Mouse (Mus musculus) CH12.LX (cell line): ENCODE data around the gene Nle1. TPM values are rescaled to one million over a fixed set of nuclear protein-coding genes. Genes with fewer than 3 reads are reported as not detected.

Experiments
- DNase-seq: peaks from one replicate; pipeline ENCODE4 v3.0.0-alpha.2; 2013; ENCODE audit errors: extremely low read depth
- H3K27ac ChIP-seq: 2 replicates; pipeline ENCODE4 v1.5.1; 2012; ENCODE audit warnings: low read depth, mild to moderate bottlenecking, control low read depth, moderate library complexity; ENCODE audit not compliant: insufficient read depth
- H3K27me3 ChIP-seq: replicated peaks from 2 replicates; pipeline ENCODE3; 2012; ENCODE audit warnings: inconsistent platforms
- H3K36me3 ChIP-seq, 2 experiments: replicated peaks in 1 of 2; 2 replicates each; pipeline versions ENCODE3 to v1.6.1; 2012; ENCODE audit warnings: inconsistent platforms in 1 of 2, low read length in 1 of 2, mild to moderate bottlenecking in 1 of 2, mixed read lengths in 1 of 2, moderate library complexity in 1 of 2; ENCODE audit not compliant: control insufficient read depth in 1 of 2, insufficient read depth in 1 of 2
- H3K4me1 ChIP-seq, 2 experiments: 2 replicates each; pipeline ENCODE4 v1.6.1; 2012; ENCODE audit warnings: inconsistent platforms in 1 of 2, moderate library complexity in 1 of 2; ENCODE audit not compliant: insufficient read depth in 2 of 2, control insufficient read depth in 1 of 2
- H3K4me2 ChIP-seq: 2 replicates; pipeline ENCODE4 v1.6.1; 2012; ENCODE audit warnings: low read depth, mild to moderate bottlenecking, control low read depth; ENCODE audit not compliant: poor library complexity, insufficient read depth, severe bottlenecking
- H3K4me3 ChIP-seq, 3 experiments: fragments of 150-350 bp in 1 of 3; sonication (generic) in 1 of 3; replicated peaks in 1 of 3; 2 replicates each; pipeline versions ENCODE3 to v1.5.1; 2011 to 2012; ENCODE audit warnings: low read depth in 2 of 3, low read length in 2 of 3, mild to moderate bottlenecking in 2 of 3, moderate library complexity in 2 of 3, control low read depth in 1 of 3, improper control_type of control experiment in 1 of 3, inconsistent platforms in 1 of 3, mixed read lengths in 1 of 3; ENCODE audit not compliant: poor library complexity in 1 of 3
- H3K79me2 ChIP-seq: replicated peaks from 2 replicates; pipeline ENCODE4 v1.6.1; 2012; ENCODE audit warnings: mild to moderate bottlenecking, moderate library complexity; ENCODE audit not compliant: control insufficient read depth, poor library complexity, insufficient read depth, severe bottlenecking; ENCODE audit errors: extremely low read depth
- H3K9ac ChIP-seq: 2 replicates; pipeline ENCODE4 v1.6.1; 2012; ENCODE audit warnings: low read depth, mild to moderate bottlenecking, control low read depth, moderate library complexity; ENCODE audit not compliant: insufficient read depth
- H3K9me3 ChIP-seq: replicated peaks from 2 replicates; pipeline ENCODE3; 2012; ENCODE audit warnings: low read length, inconsistent platforms, mixed read lengths
- BHLHE40 ChIP-seq: IDR thresholded peaks from 2 replicates; pipeline ENCODE4 v1.6.1; 2011; ENCODE audit warnings: mild to moderate bottlenecking, low read depth, low read length, improper control_type of control experiment
- CTCF ChIP-seq, 2 experiments: IDR thresholded peaks in 1 of 2; conservative IDR thresholded peaks in 1 of 2; 2 replicates each; pipeline ENCODE4 v1.5.1; 2011 to 2012; ENCODE audit warnings: low read depth in 2 of 2, low read length in 2 of 2, improper control_type of control experiment in 1 of 2, inconsistent platforms in 1 of 2, mild to moderate bottlenecking in 1 of 2, moderate library complexity in 1 of 2
- E2F4 ChIP-seq: IDR thresholded peaks from 2 replicates; pipeline ENCODE4 v1.6.1; 2011; ENCODE audit warnings: low read depth, low read length, improper control_type of control experiment; ENCODE audit not compliant: insufficient replicate concordance
- ELF1 ChIP-seq: IDR thresholded peaks from 2 replicates; pipeline ENCODE4 v1.6.1; 2014; ENCODE audit warnings: low read depth, mild to moderate bottlenecking, inconsistent platforms, low read length, improper control_type of control experiment
- EP300 ChIP-seq: IDR thresholded peaks from 2 replicates; pipeline ENCODE4 v1.6.1; 2011; ENCODE audit warnings: low read length, improper control_type of control experiment
- HCFC1 ChIP-seq: IDR thresholded peaks from 2 replicates; pipeline ENCODE4 v1.6.1; 2012; ENCODE audit warnings: low read depth, mild to moderate bottlenecking, inconsistent platforms, low read length, improper control_type of control experiment
- IRF4 ChIP-seq: IDR thresholded peaks from 2 replicates; pipeline ENCODE4 v1.6.1; 2014; ENCODE audit warnings: low read depth, mild to moderate bottlenecking, inconsistent platforms, low read length, improper control_type of control experiment
- JUND ChIP-seq: conservative IDR thresholded peaks from 2 replicates; pipeline ENCODE4 v1.6.1; 2011; ENCODE audit warnings: low read depth, low read length, improper control_type of control experiment
- KAT2A ChIP-seq: IDR thresholded peaks from 2 replicates; pipeline ENCODE4 v1.6.1; 2012; ENCODE audit warnings: low read length, improper control_type of control experiment, inconsistent platforms; ENCODE audit not compliant: insufficient replicate concordance
- MAX ChIP-seq: IDR thresholded peaks from 2 replicates; pipeline ENCODE4 v1.6.1; 2011; ENCODE audit warnings: low read length, improper control_type of control experiment
- MAZ ChIP-seq: IDR thresholded peaks from 2 replicates; pipeline ENCODE4 v1.6.1; 2012; ENCODE audit warnings: low read depth, mild to moderate bottlenecking, inconsistent platforms, low read length, improper control_type of control experiment, moderate library complexity
- MEF2A ChIP-seq: IDR thresholded peaks from 2 replicates; pipeline ENCODE4 v1.6.1; 2014; ENCODE audit warnings: low read depth, mild to moderate bottlenecking, inconsistent platforms, low read length, improper control_type of control experiment, borderline replicate concordance
- MXI1 ChIP-seq: IDR thresholded peaks from 2 replicates; pipeline ENCODE4 v1.6.1; 2011; ENCODE audit warnings: mild to moderate bottlenecking, low read depth, low read length, improper control_type of control experiment
- NELFE ChIP-seq: IDR thresholded peaks from 2 replicates; pipeline ENCODE4 v1.6.1; 2011; ENCODE audit warnings: low read depth, low read length, improper control_type of control experiment
- RAD21 ChIP-seq: IDR thresholded peaks from 2 replicates; pipeline ENCODE4 v1.6.1; 2011; ENCODE audit warnings: low read depth, mild to moderate bottlenecking, low read length, improper control_type of control experiment, moderate library complexity
- RCOR1 ChIP-seq: conservative IDR thresholded peaks from 2 replicates; pipeline ENCODE4 v1.6.1; 2012; ENCODE audit warnings: low read depth, mild to moderate bottlenecking, inconsistent platforms, low read length, improper control_type of control experiment
- SIN3A ChIP-seq: IDR thresholded peaks from 2 replicates; pipeline ENCODE4 v1.6.1; 2012; ENCODE audit warnings: low read length, improper control_type of control experiment, inconsistent platforms
- SMC3 ChIP-seq: IDR thresholded peaks from 2 replicates; pipeline ENCODE4 v1.6.1; 2011; ENCODE audit warnings: low read depth, low read length, improper control_type of control experiment
- TBP ChIP-seq: conservative IDR thresholded peaks from 2 replicates; pipeline ENCODE4 v1.6.1; 2011; ENCODE audit warnings: low read depth, low read length, improper control_type of control experiment
- UBTF ChIP-seq: IDR thresholded peaks from 2 replicates; pipeline ENCODE4 v1.6.1; 2012; ENCODE audit warnings: low read depth, mild to moderate bottlenecking, inconsistent platforms, low read length, improper control_type of control experiment, moderate library complexity
- USF2 ChIP-seq: conservative IDR thresholded peaks from 2 replicates; pipeline ENCODE4 v1.6.1; 2011; ENCODE audit warnings: low read depth, low read length, improper control_type of control experiment
- ZC3H11A ChIP-seq: IDR thresholded peaks from 2 replicates; pipeline ENCODE4 v1.6.1; 2012; ENCODE audit warnings: low read depth, mild to moderate bottlenecking, inconsistent platforms, low read length, improper control_type of control experiment
- ZKSCAN1 ChIP-seq: IDR thresholded peaks from 2 replicates; pipeline ENCODE4 v1.6.1; 2012; ENCODE audit warnings: low read depth, inconsistent platforms, low read length, improper control_type of control experiment, borderline replicate concordance
- ZMIZ1 ChIP-seq: IDR thresholded peaks from 2 replicates; pipeline ENCODE4 v1.6.1; 2012; ENCODE audit warnings: low read depth, mild to moderate bottlenecking, inconsistent platforms, low read length, improper control_type of control experiment
- ZNF384 ChIP-seq: IDR thresholded peaks from 2 replicates; pipeline ENCODE4 v1.6.1; 2012; ENCODE audit warnings: low read depth, low read length, improper control_type of control experiment, inconsistent platforms
- dilution Hi-C: fragments of 300-500 bp; cut with MboI; formaldehyde crosslinking; loops from 2 replicates; pipeline ENCODE4 v1.14.3; 2020; ENCODE audit warnings: low sequenced_read_pairs; ENCODE audit not compliant: extremely low pct_unique_long_range_greater_than_20kb, extremely low pct_ligation_motif_present
- in situ Hi-C: fragments of 300-500 bp; cut with MboI; formaldehyde crosslinking; loops from 3 replicates; pipeline ENCODE4 v1.14.3; 2019; ENCODE audit warnings: low sequenced_read_pairs, low pct_ligation_motif_present, low pct_unique_long_range_greater_than_20kb, mixed read lengths
- polyA plus RNA-seq: library from polyadenylated mRNA; unstranded; fragments of >175 nt; gene quantifications from 2 replicates; pipeline ENCODE4 v1.2.1, GENCODE M21; 2012; ENCODE audit warnings: low read depth; ENCODE audit not compliant: insufficient read length
- total RNA-seq, 2 experiments: library from RNA; depleted of rRNA; stranded (reverse); fragments of 300-350 nt in 1 of 2; fragments of >200 nt in 1 of 2; gene quantifications; 2 replicates each; pipeline ENCODE4 v1.2.3; 2012 to 2014

The Nle1 gene
- total and polyA plus RNA-seq, 3 experiments: 54.9 to 107 (median 69.1) TPM

DNA sequence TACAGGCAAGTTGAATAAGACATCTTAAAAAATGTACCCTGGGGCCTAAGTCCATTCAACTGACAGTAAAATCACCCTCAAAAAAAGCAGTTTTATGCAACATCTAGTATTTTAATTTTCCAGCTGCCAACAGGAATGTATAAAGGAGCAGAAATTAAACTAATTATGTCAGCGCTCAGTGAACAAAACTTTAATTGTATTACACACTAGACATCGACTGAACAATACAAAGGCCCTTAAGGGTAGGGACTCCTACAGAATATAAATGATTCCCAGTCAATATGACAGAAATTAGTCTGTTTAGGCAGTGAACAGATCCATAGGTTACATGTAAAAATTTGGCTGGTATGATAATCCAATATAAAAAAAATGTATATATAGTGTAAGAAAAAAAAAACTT is 45.2 kb downstream of the Nle1 start:
- H3K9ac ChIP-seq: no peak overlapping the region

DNA sequence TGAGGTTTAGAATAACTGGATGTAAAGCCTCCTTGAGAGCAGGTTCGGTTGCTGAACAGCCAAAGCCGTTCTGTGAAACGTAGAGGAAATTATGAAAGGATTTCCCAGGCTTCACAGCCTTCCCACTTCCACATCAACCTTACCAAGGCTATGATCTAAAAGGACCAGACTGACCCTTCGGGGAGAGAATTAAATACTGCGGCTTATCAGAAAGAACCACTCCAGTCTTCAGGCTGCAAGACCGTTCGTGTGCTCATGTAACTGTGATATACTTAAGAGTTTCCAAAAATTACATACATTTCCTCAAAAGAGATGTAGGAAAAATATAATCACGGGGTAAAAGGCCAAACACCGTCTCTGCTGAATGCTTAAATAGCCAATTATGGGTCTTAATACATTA is 45.6 kb downstream of the Nle1 start:
- TF ChIP-seq EP300 (no peak), USF2 (no peak), ZKSCAN1 (no peak), E2F4 (no peak), MEF2A (no peak), MXI1 (no peak), ELF1 (no peak), ZMIZ1 (no peak), UBTF (no peak), ZNF384 (no peak), SMC3 (no peak), HCFC1 (no peak), RCOR1 (no peak), RAD21 (no peak), TBP (no peak), CTCF (conservative IDR thresholded peaks at IDR 0.05 in 1 of 2, IDR thresholded peaks at IDR 0.05 in 1 of 2; ENCODE audit: low read depth in 2 of 2, low read length in 2 of 2) (no peak), BHLHE40 (no peak), ZC3H11A (no peak), JUND (no peak)
- Histone ChIP-seq H3K36me3 (no peaks in the 10 kb centered on the region), H3K9ac (no peak overlapping the region), H3K4me1 (peaks cover 2 to 10% of the 10 kb centered on the region in 2 experiments; a peak in 1 of 4 replicates), H3K27ac (no peak overlapping the region), H3K9me3 (no peaks in the 10 kb centered on the region), H3K4me2 (no peak overlapping the region), H3K79me2 (peaks cover 19% of the 10 kb centered on the region), H3K27me3 (no peaks in the 10 kb centered on the region), H3K4me3 (no peak overlapping the region)
- no peak for DNase-seq
- in situ Hi-C loops (no loop called here), dilution Hi-C loops (no loop called here)

More for the DNA sequence above, 45.2 kb downstream of the Nle1 start:
- peaks cover 22% of the 10 kb centered on the region for H3K79me2 ChIP-seq
- H3K27me3 ChIP-seq: no peaks in the 10 kb centered on the region
- no peaks in the 10 kb centered on the region for H3K9me3 ChIP-seq
- in situ Hi-C loops: no loop called here
- no peak overlapping the region for H3K4me3 ChIP-seq
- TF ChIP-seq ZC3H11A (no peak), MAZ (no peak), MAX (no peak), IRF4 (no peak), ZMIZ1 (no peak), EP300 (no peak), SIN3A (no peak), NELFE (no peak), RCOR1 (no peak), E2F4 (no peak), KAT2A (no peak)
- H3K27ac ChIP-seq: no peak overlapping the region
- H3K4me1 ChIP-seq: peaks cover 2 to 10% of the 10 kb centered on the region in 2 experiments; a peak in 1 of 4 replicates
- dilution Hi-C loops: no loop called here
- no peak for DNase-seq
- H3K36me3 ChIP-seq: no peaks in the 10 kb centered on the region
- no peak overlapping the region for H3K4me2 ChIP-seq
